Mouse (Mus musculus): ENCODE measurements at regions not wholly inside any gene's neighbourhood (a gene's known extent, or its start where the extent isn't known, plus 50 kb on each side); places are given as distances from the start of the nearest gene placed in this dataset.
A peak's percentile ranks its signal among the peaks of the same experiment; 100 is the strongest.

- DNase-seq (ENCODE audit: extremely low spot score, low read depth, low spot score) = peak; percentile 35
These were observed 569.0 kb downstream of the Pcdh7 start for GRCm38 (mm10) chr5:58286680-58287223.

DNA sequence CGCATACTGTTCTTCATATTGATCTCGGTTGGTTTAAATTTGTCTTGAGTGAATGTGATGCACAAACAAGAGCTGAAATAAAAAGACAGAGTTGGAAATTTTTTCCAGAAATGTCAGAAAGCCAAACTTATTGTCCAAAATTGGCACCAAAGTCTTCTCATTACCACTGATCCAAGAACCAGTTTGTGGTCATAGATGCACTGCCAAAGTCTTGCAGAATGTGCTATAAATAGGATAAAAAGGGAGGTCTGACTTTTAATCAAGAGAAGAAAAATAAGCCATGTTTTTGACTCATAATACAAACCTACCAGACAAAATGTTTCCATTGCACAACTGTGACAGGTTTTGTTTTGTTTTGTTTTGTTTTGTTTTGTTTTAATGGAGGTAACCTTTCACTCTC is 573.5 kb downstream of the Pcdh7 start:
- DNase-seq (ENCODE audit: extremely low spot score, low read depth, low spot score) = no peak

DNA sequence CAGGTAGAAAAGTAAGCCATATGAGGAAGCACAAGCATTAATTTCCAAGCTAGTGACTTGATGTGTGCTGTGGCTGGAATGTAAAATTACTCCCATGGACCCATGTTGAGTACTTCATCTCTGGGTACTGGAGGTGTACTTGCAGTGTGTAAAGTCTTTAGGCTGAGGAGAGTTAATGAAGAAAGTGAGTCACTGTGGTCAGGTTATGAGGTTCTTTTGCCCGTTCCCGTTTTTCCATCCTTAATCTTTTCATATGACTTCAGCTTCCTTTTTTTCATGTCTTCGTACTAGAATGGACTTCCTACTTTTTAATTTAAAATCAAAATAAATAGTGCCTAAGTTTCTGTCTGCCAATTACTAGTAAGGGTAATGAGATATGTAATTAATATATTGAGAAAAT is 577.1 kb downstream of the Pcdh7 start:
- no peak for DNase-seq (ENCODE audit: extremely low spot score, low read depth, low spot score)

- DNase-seq (ENCODE audit: extremely low spot score, low read depth, low spot score) = no peak
These were observed 613.6 kb downstream of the Pcdh7 start for GRCm38 (mm10) chr5:58331356-58331755.
